Mouse (Mus musculus) heart, embryonic 11.5 days (tissue): Measurements from ENCODE around the gene Slc25a30. TPM values are rescaled to one million over a fixed set of nuclear protein-coding genes. Genes with fewer than 3 reads are reported as not detected.
A peak's percentile ranks its signal among the peaks of the same experiment; 100 is the strongest.

ENCODE experiments used
- ATAC-seq: fragments of 200-750 bp; cut with Nextera tagmentation; replicated peaks from 2 replicates; pipeline ENCODE4 v1.8.0; 2017; ENCODE audit warnings: moderate library complexity; ENCODE audit not compliant: insufficient number of reproducible peaks, low FRiP score, low TSS enrichment
- H3K27ac ChIP-seq: fragments of 300-500 bp; sonication (generic); 2 replicates; pipeline ENCODE4 v1.5.1; 2014; ENCODE audit warnings: mild to moderate bottlenecking, low read depth, low read length
- H3K27me3 ChIP-seq: fragments of 300-500 bp; sonication (generic); 2 replicates; pipeline ENCODE4 v1.6.1; 2014; ENCODE audit warnings: mild to moderate bottlenecking, low read length, mixed read lengths; ENCODE audit not compliant: control insufficient read depth, insufficient read depth
- H3K36me3 ChIP-seq: fragments of 300-500 bp; sonication (generic); 2 replicates; pipeline ENCODE4 v1.6.1; 2014; ENCODE audit warnings: mild to moderate bottlenecking, low read length, moderate library complexity, mixed read lengths; ENCODE audit not compliant: control insufficient read depth, insufficient read depth
- H3K4me1 ChIP-seq: fragments of 300-500 bp; sonication (generic); 2 replicates; pipeline ENCODE4 v1.6.1; 2014; ENCODE audit warnings: low read length; ENCODE audit not compliant: control insufficient read depth, insufficient read depth
- H3K4me2 ChIP-seq: fragments of 300-500 bp; sonication (generic); 2 replicates; pipeline ENCODE4 v1.6.1; 2014; ENCODE audit warnings: mild to moderate bottlenecking, moderate library complexity
- H3K4me3 ChIP-seq: fragments of 300-500 bp; sonication (generic); 2 replicates; pipeline ENCODE4 v1.5.1; 2014; ENCODE audit warnings: low read depth, low read length
- H3K9ac ChIP-seq: fragments of 300-500 bp; sonication (generic); 2 replicates; pipeline ENCODE4 v1.6.1; 2014; ENCODE audit warnings: mild to moderate bottlenecking, low read depth, low read length, moderate library complexity
- H3K9me3 ChIP-seq: fragments of 300-500 bp; sonication (generic); replicated peaks from 2 replicates; pipeline ENCODE4 v1.6.1; 2016; ENCODE audit warnings: low read length; ENCODE audit not compliant: control insufficient read depth
- WGBS: fragments of 180-500 bp; shearing (Covaris S2); extraction: QIAGEN DNeasy Blood & Tissue Kit; methylation state at CpG from one replicate; pipeline ENCODE4 v1.1.7; 2014; ENCODE audit not compliant: insufficient replicate concordance; 5-methylcytosine and 5-hydroxymethylcytosine counted together
- polyA plus RNA-seq: library from polyadenylated mRNA; unstranded; fragments of >200 nt; fragmentation: Nextera tagmentation; extraction: Ambion mirVana; gene quantifications from 2 replicates; pipeline ENCODE4 v1.2.1, GENCODE M21; 2014

The Slc25a30 gene
- polyA plus RNA-seq, 1 experiment from 2014 or later = 7.2 TPM

DNA sequence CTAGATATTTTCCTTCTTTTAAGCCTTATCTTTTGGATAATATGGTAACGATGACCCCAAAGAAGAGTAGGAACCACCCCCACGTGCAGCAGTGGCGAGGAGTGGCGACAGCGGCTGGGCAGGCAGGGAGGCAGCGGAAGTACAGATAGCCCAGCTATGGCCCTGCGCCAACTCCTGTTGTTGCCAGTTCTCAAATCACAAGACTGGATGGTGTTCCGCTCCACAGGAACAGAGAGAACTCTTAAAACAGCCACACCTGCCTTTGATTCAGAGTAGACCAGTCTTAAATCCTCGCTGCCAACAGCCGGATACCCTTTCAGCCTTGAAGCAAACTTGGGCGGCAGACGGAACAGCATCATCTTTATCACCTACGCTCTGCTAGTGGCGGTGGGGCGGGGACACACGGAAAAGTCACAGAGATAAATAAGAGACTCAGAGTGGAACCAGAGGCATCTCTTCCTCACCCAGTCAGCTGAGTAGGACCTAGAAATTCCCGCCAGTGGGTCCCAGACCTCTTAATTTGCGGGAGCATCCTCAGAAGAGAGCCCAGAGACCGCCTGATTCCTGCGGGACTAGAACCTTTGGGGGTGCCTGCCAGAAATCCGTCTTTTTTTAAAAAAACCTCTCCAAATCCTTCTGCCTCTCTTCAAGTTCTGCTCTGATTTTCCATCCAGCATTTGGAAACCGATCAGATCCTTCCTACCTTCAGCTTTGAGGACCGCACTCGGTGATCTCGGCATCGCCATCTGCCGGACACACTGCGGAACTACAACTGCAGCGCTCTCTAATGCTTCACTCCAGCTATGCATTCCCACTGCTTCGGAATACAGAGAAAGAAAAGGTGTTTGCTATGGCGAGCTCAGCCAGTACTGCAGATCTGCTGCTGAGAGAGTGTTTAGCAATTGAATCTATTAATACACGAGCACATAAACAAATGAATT lies 42.3 kb upstream of the Slc25a30 start:
- H3K9ac ChIP-seq = peak overlapping the region; percentile 13
- peaks cover 9% of the 10 kb centered on the region for H3K4me1 ChIP-seq
- 0 out of 2 replicates have a peak overlapping the region, but pooled peaks have one; percentile 18 for H3K27ac ChIP-seq
- peak overlapping the region; percentile 85 for H3K4me2 ChIP-seq
- H3K36me3 ChIP-seq = no peaks in the 10 kb centered on the region
- 4% methylated on average over 32 of the region's 32 CpGs for WGBS
- peak overlapping the region; percentile 39 for H3K4me3 ChIP-seq
- no peak for ATAC-seq
- no peaks in the 10 kb centered on the region for H3K9me3 ChIP-seq
- no peaks in the 10 kb centered on the region for H3K27me3 ChIP-seq

DNA sequence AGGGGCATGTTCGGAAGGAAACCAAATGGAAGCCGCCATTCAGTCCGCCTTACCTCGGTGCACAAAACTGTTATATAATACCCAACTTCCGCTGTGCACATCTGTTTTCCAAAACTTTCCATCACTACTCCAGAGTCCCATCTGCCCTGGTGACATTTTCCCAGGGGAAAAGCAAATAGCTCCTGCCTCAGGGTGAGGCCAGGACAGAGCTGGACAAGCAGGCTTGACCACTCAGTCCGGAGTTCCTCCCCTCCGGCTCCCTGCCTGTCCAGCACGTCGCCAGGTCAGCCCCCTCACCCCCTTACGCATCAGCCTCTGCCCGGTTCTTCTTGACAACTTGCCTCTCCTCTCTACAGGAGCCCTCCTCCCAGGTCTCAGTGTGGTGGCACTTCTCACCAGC lies 41.4 kb upstream of the Slc25a30 start:
- Histone ChIP-seq H3K9ac (no peak overlapping the region), H3K4me2 (peak overlapping the region; percentile 85), H3K27me3 (no peaks in the 10 kb centered on the region), H3K9me3 (no peaks in the 10 kb centered on the region), H3K36me3 (no peaks in the 10 kb centered on the region), H3K4me3 (no peak overlapping the region), H3K27ac (no peak overlapping the region), H3K4me1 (peaks cover 5% of the 10 kb centered on the region)
- 35% methylated on average over 11 of the region's 11 CpGs for WGBS
- no peak for ATAC-seq

DNA sequence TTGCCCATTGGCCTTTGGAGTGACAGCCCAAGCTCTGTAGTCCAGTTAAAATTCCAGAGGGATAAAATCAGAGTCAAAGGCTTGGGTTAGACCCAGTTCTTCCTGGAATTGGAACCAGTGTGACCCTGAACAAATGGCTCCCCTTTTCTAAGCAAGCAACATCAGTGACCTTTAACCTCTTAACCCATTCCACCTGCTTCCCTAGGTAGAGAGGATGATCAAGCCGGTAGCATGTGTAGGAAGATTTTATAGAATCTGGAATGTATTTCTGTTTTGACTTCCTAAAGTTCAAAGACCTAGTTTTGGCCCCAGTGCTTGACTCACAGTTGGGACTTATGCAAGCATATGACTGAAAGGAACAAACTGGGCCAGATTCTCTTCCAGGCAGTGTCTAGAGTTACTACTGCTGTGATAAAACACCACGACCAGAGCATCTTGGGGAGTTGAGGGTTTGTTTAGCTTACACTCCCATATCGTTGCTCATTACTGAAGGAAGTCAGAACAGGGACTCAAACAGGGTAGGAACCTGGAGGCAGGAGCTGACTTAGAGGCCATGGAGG lies 40.1 kb upstream of the Slc25a30 start:
- no peak overlapping the region for H3K4me2 ChIP-seq
- no peak overlapping the region for H3K9ac ChIP-seq
- 62% methylated on average over 3 of the region's 3 CpGs for WGBS

DNA sequence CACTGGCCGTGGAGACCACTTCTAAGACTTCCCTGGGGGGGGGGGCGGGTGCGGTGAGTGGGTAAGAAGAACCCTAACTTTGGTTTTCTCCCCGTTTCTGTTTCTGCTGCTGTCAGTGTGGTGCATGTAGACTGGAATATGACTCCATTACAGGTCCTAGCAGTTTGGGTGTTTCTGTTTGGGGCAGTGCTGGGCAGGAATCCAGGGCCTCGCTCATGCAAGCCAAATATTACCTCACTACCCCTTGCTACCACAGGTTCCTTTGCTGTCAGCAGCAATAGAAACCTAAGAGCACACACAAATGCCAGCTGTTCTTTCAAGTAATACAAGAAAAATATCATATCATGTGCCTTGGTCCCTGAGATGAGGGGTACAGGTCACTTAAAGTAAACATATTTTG lies 33.2 kb upstream of the Slc25a30 start:
- no peak overlapping the region for H3K4me3 ChIP-seq
- H3K9ac ChIP-seq = no peak overlapping the region
- no peaks in the 10 kb centered on the region for H3K36me3 ChIP-seq
- no peaks in the 10 kb centered on the region for H3K9me3 ChIP-seq
- 85% methylated on average over 5 of the region's 5 CpGs for WGBS
- H3K4me2 ChIP-seq = no peak overlapping the region
- H3K4me1 ChIP-seq = no peaks in the 10 kb centered on the region
- ATAC-seq = no peak
- H3K27ac ChIP-seq = no peak overlapping the region
- no peaks in the 10 kb centered on the region for H3K27me3 ChIP-seq

More for the DNA sequence above, 40.1 kb upstream of the Slc25a30 start:
- no peaks in the 10 kb centered on the region for H3K9me3 ChIP-seq
- H3K4me3 ChIP-seq = no peak overlapping the region
- H3K36me3 ChIP-seq = no peaks in the 10 kb centered on the region
- H3K27ac ChIP-seq = no peak overlapping the region
- ATAC-seq = no peak
- no peaks in the 10 kb centered on the region for H3K27me3 ChIP-seq
- H3K4me1 ChIP-seq = peaks cover 2% of the 10 kb centered on the region; the same call in 1 of the 2 replicates

DNA sequence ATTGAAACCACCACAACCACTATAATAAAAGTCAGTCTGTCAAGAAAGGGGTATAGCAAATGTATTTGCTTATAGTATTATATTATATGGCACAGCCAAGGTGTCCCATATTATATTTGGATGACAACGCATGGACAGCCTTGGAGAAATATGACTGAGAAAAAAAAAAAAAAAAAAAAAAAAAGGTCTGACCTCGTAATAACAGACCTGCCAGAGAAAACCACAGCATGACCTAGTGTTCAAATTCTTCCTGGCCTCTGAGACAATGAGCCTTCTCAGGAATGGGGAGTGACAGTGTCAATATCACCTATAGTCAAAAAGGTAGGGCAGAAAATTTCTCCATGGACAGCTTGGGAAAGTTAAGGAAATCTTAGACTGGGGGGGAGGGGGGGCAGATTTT lies 32.5 kb upstream of the Slc25a30 start:
- WGBS = 80% methylated on average over 2 of the region's 2 CpGs
- Histone ChIP-seq H3K36me3 (no peaks in the 10 kb centered on the region), H3K9ac (no peak overlapping the region), H3K4me2 (no peak overlapping the region), H3K4me3 (no peak overlapping the region), H3K27ac (no peak overlapping the region), H3K9me3 (no peaks in the 10 kb centered on the region), H3K27me3 (no peaks in the 10 kb centered on the region), H3K4me1 (no peaks in the 10 kb centered on the region)
- ATAC-seq = no peak

DNA sequence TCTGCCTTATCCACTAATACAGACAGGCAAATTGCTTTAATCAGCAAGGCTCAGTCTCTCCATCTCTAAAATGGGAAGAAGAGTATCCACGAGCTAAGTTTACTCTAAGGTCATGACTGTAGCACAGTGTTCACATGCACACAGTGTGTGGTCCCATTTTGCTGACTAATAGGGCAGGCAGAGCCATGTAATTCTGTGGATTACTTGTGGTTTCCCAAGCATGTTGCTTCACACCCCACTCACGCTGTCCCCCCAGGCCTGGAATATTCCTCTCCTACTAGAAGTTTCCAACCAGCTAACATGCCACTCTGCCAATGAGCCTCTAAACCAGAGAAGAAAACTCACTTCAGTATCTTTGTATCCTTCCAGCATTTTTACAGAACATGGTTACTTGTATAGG lies 31.7 kb upstream of the Slc25a30 start:
- H3K9ac ChIP-seq = no peak overlapping the region
- H3K4me2 ChIP-seq = no peak overlapping the region
- H3K4me3 ChIP-seq = no peak overlapping the region
- ATAC-seq = no peak
- no peaks in the 10 kb centered on the region for H3K9me3 ChIP-seq
- WGBS = 65% methylated on average over 2 of the region's 2 CpGs
- H3K4me1 ChIP-seq = no peaks in the 10 kb centered on the region
- H3K27ac ChIP-seq = no peak overlapping the region
- H3K36me3 ChIP-seq = no peaks in the 10 kb centered on the region
- H3K27me3 ChIP-seq = no peaks in the 10 kb centered on the region

DNA sequence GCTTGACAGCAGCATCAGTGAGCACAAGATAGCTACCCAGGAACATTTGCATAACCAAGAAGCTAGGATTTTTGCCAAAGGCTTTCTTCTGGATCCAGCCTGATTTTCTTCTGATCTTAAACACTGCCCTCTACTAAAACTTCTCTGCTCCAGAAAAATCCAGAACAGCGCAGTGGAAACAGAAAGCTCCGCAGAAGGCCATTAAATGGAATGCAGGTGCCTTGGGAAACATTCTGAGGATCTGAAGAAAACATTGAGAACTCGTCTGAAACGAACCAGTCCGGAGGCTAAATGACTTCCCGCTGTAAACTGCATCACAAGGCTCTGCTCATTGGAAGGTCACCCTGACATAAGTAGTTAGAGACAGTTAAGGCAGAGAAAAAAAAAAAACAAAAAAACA lies 23.1 kb upstream of the Slc25a30 start:
- Histone ChIP-seq H3K4me1 (0 out of 2 replicates have a peak, but pooled peaks cover 2% of the 10 kb centered on the region), H3K4me3 (no peak overlapping the region), H3K27me3 (no peaks in the 10 kb centered on the region), H3K4me2 (no peak overlapping the region), H3K36me3 (no peaks in the 10 kb centered on the region), H3K9ac (no peak overlapping the region), H3K9me3 (no peaks in the 10 kb centered on the region), H3K27ac (no peak overlapping the region)
- ATAC-seq = no peak
- WGBS = 86% methylated on average over 6 of the region's 6 CpGs

DNA sequence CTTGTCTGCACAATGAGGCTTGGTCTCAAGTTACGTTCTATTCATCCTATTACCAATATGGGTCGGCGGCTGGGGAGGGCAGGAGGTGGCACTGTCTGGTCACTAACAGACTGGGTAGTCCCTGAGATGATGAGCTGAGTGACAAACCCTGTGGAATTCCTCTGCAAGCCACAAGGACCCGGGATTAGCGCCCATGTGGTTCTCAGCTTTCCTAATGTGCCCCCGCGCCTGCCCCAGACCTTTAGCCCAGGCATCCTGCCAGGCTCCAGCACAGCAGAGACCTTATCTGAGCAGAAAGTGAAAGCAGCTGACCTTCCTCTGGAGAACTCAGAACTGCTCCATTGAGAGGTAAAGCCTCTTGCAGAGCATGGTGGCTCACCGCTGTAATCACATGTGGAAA lies 21.0 kb upstream of the Slc25a30 start:
- no peak overlapping the region for H3K4me3 ChIP-seq
- H3K27ac ChIP-seq = no peak overlapping the region
- H3K9ac ChIP-seq = no peak overlapping the region
- H3K4me2 ChIP-seq = no peak overlapping the region
- no peaks in the 10 kb centered on the region for H3K9me3 ChIP-seq
- WGBS = 55% methylated on average over 8 of the region's 8 CpGs
- ATAC-seq = 0 out of 2 replicates have a peak, but pooled peaks have one; percentile 31
- H3K36me3 ChIP-seq = no peaks in the 10 kb centered on the region
- H3K27me3 ChIP-seq = no peaks in the 10 kb centered on the region
- H3K4me1 ChIP-seq = peaks cover 7% of the 10 kb centered on the region
